Comparison of ENCODE assay signal across 1 mouse cellular context in the genomic region with DNA sequence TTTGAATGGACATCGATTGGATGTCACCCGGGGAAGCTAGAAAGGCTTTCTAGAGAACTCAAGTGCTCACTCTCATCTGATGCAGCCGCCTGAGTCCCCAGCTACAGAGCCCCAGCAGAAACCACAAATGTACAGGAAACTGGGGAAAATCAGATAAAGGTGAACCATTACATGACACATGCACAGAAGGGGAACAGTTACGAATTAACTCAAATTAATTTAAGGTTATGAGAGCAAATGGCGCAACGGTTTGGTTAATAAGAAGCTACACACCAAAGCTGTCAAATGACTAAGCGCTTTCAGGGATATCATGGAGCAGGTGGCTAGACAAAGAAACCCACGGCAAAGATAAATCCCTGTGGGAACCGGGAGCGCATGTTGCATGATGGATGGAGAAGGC.
TF ChIP-seq lines count a peak whose summit lies in the region.

No protein-coding gene starts in this region.

TF ChIP-seq in MEL, 35 proteins besides CTCF, POLR2A, EP300 and RAD21 (continued from another document):
- no peak for TF ChIP-seq USF2 (IDR thresholded peaks at IDR 0.05; ENCODE audit: borderline replicate concordance in 1 of 2, insufficient read depth in 1 of 2, low read depth in 1 of 2, low read length in 2 of 2)
- TF ChIP-seq KAT2A (conservative IDR thresholded peaks at IDR 0.05; ENCODE audit: low read depth, low read length) = no peak
- TF ChIP-seq CHD1 (IDR thresholded peaks at IDR 0.05; ENCODE audit: low read depth, low read length) = no peak
- TF ChIP-seq BHLHE40 (IDR thresholded peaks at IDR 0.05; ENCODE audit: borderline replicate concordance, low read depth, low read length) = 0 out of 2 replicates have a peak, but pooled peaks have one; percentile 37
- no peak for TF ChIP-seq UBTF (IDR thresholded peaks at IDR 0.05; ENCODE audit: borderline replicate concordance, insufficient read depth, low read depth, low read length)
- TF ChIP-seq CHD2 (IDR thresholded peaks at IDR 0.05; ENCODE audit: low read length) = no peak
- TF ChIP-seq MAFK (IDR thresholded peaks at IDR 0.05; ENCODE audit: borderline replicate concordance, low read depth, low read length) = peak; percentile 28; the same call in 1 of the 2 replicates
- TF ChIP-seq USF1 (IDR thresholded peaks at IDR 0.05; ENCODE audit: low read depth, low read length) = no peak
- peak; percentile 74 for TF ChIP-seq TAL1 (IDR thresholded peaks at IDR 0.05; ENCODE audit: low read length)
- peak; percentile 88 for TF ChIP-seq GATA1 (IDR thresholded peaks at IDR 0.05; ENCODE audit: low read depth, low read length)
- no peak for TF ChIP-seq POLR2AphosphoS2 (IDR thresholded peaks at IDR 0.05; ENCODE audit: low read length)
- no peak for TF ChIP-seq MEF2A (IDR thresholded peaks at IDR 0.05; ENCODE audit: extremely low read depth, insufficient replicate concordance, low read depth, low read length, poor library complexity, severe bottlenecking)
- no peak for TF ChIP-seq ZKSCAN1 (IDR thresholded peaks at IDR 0.05; ENCODE audit: low read depth, low read length)
- no peak for TF ChIP-seq ZC3H11A (IDR thresholded peaks at IDR 0.05; ENCODE audit: low read depth, low read length)
- TF ChIP-seq SMC3 (IDR thresholded peaks at IDR 0.05; ENCODE audit: low read depth, low read length) = no peak; the same call in 1 of the 2 replicates
